Mouse (Mus musculus) CD4-positive, CD25-positive, alpha-beta regulatory T cell, adult 2 months (primary cell): Measurements from ENCODE around the gene Uhmk1.
"Not testable (repeated sequence)": the region's sequence is repeated elsewhere in the genome, so short reads cannot be mapped to it uniquely, and the experiment has no call there.

Source experiments
- DNase-seq: peaks from one replicate; pipeline ENCODE4 v3.0.0-alpha.2; 2012; ENCODE audit warnings: low read depth, low spot score

Gene Uhmk1

DNA sequence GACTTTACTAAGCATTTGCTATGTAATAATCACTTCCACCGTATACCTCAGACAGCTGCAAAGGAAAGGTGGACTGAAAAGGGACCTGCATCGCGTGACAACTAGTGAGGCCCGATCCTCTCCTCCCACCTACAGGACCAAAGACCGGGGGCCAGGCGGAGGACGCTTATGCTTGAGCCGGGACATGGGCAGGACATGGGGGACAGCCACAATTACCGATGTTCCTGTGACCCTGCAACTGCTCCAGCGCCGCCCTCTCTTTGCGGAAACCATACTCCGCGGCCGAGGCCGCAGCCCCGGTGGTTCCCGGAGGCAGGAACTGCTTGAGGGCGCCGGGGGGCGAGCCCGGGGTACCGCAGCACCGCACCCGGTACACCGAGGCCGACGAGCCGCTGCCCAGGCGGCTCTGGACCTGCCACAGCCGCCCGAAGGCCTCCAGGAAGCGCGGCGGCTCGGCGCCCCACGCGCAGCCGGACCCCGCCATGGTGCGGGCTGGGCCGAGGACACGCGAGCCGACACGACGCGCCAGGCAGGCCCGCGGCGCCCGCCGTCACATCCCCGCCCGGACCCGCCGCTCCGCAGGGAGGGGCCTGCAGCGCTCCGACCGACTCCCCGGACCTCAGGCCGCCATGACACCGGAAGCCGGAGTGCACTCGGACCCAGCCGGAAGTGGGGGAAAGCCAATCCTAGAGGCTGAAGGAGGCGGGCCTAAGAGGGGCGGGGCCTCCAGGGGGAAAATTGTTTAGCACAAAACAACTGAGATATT lies at the start of gene Uhmk1:
Gene Uhmk1 (minus strand): TSS at position 641 of the 766 bp plus-strand sequence.
- DNase-seq: peak; percentile 91

DNA sequence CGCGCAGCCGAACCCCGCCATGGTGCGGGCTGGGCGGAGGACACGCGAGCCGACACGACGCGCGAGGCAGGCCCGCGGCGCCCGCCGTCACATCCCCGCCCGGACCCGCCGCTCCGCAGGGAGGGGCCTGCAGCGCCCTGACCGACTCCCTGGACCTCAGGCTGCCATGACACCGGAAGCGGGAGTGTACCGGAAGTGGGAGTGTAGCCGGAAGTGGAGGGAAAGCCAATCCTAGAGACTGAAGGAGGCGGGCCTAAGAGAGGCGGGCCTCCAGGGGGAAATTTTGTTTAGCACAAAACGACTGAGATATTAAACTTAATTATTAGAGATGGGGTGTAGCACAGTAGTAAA lies 40.3 kb upstream of the Uhmk1 start:
- peak; percentile 86 for DNase-seq

DNA sequence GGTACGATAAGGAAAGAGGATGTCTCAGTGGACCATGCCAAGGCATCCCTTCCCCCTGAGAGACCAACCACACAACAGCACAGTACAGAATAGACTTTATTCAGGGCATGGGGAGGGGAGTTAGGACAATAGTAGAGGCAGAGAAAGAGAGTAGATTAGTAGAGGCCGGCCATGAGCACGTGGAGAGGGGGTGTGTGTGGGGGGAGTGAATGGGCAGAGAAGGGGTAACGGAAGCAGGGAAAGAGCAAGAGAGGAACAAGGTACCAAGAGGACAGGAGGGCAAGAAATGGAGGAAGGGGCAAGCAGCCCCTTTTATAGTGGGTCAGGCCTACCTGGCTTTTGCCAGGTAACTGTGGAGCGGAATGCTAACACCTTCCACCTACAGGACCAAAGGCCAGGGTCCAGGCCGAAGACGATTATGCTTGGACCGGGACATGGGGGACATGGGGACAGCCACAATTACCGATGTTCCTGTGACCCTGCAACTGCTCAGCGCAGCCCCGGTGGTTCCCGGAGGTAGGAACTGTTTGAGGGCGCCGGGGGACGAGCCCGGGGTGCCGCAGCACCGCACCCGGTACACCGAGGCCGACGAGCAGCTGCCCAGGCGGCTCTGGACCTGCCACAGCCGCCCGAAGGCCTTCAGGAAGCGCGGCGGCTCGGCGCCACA lies 39.8 kb upstream of the Uhmk1 start:
- no peak for DNase-seq

DNA sequence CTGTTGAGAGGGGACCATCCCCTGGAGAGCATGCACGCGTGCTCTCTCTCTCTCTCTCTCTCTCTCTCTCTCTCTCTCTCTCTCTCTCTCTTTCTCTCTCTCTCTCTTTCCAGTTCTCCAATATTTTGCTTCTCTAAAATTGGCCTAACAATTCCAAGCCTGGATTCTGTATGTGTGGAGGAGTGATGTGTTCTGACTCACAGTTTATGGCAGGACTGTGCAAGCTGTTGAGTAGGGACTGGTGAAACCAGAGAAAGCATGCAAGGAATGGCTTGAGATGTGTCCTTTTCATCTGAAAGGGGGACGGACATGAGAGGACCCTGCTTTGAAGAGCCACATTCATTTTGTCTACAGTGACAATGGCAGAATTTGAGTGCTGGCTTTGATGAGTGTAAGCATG lies 29.8 kb upstream of the Uhmk1 start:
- DNase-seq: no peak

DNA sequence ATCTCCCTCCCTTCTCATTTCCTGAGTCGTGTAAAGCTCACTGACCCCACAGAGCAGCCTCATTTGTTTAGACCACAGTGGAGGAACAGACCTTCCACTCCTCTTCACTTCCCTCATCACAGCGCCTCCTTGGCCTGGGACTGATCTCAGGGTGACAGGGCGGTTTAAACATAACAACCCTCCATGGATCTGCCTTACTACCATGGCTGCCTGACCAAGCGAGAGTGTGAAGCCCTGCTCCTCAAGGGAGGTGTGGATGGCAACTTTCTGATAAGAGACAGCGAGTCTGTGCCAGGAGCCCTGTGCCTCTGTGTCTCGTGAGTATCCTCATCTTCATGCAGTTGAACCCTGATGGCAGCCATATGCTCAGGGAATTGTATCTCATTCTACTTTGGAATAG lies 17.5 kb upstream of the Uhmk1 start, which contains the start of gene Sh2d1b2:
Gene Sh2d1b2 (plus strand): TSS at position 62 of the 400 bp plus-strand sequence.
- not testable (repeated sequence) for DNase-seq

DNA sequence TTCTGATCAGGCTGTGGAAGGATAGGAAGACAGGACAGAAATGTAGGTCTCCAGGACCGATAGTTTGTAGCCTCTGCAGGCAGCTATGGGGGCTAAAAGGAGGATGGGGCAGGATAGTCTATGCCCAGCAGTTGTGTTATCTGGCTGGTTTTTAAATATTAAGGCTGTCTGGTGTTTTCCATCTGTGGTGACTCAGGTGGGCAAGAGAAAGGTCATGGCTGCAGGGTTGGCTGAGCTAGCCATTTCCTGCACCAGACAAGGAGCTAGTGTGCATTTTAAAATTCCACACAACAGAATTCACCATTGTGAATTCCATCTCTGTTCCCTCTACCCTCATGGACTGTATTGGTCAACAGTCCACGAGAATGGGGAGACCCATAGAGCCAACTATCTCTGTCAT lies 8.1 kb upstream of the Uhmk1 start:
- DNase-seq: no peak

DNA sequence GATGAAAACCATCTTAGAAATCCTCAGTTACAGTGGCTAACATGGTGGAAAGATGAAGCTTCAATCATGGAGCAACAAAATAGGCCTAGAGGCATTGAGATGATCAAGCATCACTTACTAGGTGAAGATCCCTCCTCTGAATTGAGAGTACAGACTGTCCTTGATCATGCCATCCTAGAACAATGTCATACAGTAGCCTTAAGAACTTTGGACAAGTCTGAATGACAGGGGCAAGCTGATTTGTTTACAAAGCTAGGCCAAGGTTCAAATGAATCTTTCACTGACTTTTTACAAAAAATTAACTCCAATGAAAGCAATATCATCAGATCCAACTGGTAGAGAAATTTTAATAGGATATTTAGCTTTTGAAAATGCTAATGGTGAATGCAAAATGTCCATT lies 5.2 kb upstream of the Uhmk1 start:
- DNase-seq: no peak

DNA sequence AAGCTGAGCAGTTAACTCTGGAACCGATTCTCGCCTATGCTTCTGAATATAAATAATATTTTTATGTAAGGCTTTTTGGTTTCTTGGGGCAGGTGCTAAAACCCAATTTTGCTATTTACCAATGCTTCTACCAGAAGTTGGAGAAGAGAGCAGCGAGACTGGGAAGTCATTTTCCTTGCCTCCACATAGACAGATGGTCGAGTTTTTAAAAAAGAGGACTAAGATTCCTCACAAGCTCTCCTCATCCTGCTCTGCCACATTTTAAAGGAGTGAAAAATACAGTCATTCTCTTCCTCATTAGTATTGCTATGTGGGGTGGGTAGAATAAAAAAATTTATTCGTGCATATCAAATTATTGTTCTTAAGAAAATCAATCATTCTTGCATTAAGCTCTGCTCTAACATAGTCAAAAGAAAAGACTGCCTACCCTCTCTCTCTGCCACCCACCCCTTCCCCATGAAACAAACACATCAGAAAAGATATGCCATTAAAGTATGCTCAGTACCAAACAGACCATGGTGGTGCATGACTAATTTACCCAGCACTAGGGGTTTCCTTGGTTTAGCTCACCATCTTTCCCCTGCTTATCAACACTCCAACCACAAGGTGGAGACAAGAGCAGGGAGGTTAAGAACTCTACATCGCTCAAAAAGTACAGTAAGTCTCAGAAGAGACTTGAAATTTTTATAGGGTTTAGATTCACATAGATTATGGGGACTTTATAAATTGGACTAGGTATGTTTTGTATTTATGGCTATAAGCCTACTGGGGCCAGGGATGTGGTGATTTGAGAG lies 3.1 kb upstream of the Uhmk1 start:
- DNase-seq: peak; percentile 73

DNA sequence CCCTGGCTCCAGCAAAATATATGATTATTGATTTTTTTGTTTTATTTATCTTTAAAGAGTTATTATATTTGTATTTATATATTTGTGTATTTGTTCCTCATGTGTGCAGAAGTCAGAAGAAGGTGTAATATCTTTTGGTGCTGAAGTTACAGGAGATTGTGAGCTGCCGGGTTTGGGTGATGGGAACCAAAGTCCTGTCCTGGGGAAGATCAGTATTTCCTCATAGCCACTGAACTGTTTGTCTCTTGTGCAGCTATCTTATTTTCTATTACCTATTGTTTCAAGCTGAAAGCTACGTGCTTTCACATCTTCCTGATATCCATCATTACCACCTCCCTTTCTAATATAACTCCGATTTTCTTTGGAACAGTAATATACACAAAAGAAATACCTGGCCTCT lies 393 bp upstream of the Uhmk1 start:
- no peak for DNase-seq

DNA sequence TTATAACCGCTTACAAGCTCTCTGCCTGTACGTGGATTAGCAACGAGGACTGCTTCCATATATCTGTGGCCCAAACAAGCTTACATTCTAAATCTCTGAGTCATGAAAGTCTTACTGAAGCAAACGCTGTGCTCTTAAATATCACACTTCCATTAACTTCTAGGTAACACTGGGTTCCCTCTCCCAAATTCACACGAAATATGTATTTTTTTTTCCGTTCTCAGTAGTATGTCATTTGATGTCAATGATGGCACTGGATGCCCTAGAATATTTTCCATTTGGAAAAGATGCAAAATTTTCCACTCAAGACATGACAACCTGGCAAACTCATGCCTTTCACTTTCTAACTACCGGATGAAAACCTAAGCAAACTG lies 827 bp downstream of the Uhmk1 start:
- no peak for DNase-seq

DNA sequence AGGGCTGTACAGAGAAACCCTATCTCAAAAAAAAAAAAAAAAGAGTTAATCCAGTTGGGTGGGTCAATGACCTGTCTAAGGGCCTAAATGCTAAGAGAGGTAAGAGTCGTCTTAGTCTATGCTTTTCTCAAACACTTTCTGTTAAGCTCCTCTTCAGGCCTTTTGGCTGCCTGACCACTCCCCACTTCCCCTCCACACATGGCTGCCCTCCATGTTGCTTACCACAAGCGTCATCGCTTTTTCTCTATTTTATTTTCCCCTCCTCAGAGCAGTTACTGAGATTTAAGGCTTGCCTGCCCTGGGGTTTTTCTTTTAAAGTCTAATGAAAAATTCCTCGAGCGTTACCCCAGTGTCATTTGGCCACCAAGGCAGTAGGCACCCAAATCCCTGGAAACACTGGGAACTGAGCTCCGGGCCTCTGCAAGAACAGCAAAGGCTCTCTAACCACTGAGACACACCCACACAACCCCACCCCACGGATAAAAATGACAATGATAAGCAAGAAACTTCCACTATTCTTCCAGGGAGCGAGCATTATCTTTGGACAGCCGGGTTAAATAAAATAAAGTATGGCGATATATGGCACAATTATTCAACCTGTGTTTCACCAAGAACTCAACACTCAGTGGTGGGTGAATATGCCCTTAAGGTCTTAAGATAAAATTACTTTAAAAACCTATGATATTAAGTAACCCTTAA lies 1.9 kb downstream of the Uhmk1 start:
- no peak for DNase-seq

DNA sequence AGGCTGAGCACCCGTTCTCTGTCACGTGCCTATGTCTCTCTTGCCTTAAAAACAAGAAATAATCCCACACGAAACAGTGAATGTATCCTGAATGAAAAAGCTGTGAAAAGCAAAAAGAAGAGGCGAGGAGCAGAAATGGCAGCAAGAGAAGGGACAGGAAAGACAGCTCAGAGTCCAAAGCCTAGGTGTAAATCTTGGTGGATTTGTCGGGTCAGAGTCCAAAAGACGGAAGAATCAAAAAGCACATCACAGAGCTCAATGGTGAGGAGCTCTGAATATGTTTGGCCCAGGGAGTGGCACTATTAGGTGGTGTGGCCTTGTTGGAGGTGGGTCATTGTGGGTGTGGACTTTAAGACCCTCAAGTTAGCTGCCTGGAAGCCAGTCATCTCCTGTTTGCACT lies 8.8 kb downstream of the Uhmk1 start:
- DNase-seq: no peak

DNA sequence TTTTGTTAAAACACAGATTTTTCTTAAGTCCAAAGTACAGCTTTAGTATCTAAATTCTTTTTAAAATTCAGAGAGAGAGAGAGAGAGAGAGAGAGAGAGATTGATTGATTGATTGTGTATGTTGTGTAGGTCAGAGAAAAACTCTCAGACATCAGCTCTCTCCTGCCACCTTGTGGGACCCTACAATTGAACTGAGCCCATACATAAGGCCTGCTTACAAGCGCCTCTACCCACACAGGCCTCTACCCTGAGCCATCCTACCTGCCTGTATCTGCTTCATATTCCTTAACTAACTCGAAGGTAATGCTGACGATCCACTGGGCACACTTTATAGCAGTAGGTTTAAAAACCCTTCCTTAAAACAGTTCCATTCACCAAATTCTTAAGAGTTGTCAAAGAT lies 14.8 kb downstream of the Uhmk1 start:
- peak; percentile 63 for DNase-seq

DNA sequence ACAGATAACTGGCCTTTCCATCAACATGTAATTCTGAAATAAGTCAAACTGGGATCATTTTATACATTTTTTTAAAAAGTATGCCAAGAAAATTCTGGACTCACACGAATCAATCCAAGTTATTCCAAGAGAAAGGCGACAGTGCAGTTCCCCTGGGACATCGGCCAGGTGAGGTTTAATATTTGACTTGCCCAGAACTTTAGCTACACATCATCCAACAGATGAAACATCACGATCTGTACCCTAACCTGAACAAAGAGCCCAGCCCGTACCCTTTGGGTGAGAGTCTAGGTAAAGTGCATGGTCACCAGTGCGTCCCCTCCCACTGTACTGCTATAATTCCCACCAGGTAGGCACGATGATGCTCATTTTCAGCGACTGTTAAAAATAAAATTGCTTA lies 19.0 kb downstream of the Uhmk1 start:
- DNase-seq: no peak

DNA sequence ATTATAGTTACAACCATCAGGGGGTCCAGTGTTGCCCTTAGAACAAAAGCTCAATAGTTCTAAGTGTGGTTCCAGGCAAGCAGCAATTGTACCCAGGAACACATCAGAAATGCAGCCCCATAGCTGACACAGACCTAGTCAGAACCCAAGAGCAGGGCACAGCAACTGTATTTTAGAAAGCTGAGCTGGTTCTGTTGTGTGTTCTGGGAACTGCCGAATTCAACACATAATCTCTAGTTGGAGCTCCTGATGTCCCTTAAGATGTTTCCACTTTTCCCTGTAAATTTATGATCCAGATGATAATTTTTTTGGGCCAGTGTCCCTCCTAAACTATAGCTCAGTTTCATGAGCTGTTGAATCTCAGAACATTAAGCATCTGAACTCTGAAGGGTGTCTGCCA lies 23.3 kb downstream of the Uhmk1 start:
- DNase-seq: no peak

DNA sequence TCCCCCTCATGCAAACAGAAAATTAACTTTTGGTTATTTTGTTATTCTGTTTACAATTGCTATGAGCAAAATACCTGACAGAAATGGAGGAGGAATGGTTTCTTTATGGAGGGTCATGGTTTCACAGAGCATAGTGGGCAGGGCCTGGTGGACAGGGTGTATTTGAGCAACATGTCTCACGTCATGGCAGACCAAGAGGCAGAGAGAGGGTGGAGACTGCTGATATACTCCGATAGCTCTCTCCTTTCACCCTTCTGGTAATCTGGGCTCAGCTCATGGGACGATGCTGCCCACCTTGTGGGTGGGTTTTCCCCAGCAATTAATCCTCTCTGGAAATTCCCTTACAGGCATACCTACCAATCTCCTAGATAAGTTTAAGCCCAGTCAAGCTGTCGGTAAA lies 25.0 kb downstream of the Uhmk1 start:
- DNase-seq: no peak

DNA sequence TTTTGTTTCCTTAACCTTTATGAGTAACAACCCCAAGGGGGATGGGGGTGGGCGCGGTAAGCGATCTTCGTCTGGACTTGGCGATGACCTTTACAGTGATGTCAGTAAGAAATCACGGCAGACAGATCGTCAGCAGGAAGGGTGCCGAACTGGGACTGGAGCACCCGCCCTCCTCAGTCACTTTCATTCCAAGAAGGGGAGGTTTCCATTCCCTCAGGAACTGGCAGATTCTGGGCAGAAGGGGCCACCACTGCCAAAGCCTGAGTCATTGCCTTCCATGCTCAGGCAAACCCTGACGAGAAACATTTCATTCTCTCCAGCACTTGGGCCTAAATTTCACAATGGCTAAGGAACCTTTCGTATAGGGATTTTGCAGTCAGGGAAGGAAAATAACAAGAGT lies 26.6 kb downstream of the Uhmk1 start:
- no peak for DNase-seq

DNA sequence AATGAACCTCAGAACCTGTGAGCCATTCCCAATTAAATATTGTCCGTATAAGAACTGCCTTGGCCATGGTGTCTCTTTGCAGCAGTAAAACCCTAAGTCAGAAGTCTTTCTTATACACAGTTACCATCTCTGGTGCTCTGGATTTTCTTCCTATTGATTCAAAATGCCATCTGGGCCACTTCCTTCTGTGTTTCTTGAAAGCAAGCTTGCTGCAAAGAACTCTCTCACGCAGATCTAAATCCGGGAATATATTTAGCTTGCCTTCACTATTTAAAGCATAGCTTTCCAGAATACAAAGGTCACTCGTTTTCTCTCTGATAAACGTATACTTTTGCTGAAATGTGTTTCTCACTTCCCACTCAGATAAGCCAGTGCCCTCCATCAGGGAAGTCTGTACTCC lies 28.7 kb downstream of the Uhmk1 start:
- DNase-seq: no peak

DNA sequence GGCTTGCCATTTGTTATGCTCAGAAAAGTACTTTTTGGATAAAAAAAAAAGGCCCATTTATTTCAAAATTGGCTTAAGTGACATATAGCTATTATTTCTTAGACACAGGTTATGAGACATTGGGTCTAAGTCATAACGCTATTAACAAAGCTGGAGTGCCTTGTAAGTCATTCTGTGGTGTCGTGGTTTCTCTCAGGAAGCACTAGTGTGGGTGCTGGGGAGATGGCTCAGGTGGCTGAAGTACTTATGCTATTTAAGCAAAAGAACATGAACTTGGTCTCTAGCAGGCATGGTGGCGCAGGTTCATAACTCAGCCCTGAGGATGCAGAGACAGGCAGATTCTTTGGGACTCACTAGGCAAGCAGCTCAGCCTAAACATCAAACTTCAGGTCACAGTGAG lies 30.1 kb downstream of the Uhmk1 start:
- no peak for DNase-seq

DNA sequence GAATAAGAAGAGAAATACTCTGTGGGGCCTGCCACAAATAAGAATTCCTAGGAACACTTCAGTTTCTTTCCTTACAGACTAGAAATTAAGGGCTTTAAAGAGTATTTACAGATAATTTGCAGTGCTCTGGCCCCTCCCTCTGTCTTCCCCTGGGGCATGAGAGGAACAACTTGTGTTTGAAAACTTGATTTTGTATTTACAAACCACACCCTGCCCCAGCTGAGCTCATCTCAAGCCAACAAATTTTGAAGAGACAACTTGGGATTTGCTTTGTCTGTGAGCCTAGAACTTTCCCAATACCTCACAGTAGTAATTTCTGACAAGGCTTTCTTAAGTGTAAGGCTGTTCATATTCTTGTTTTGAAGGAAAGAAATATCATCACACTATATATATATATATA lies 32.5 kb downstream of the Uhmk1 start:
- no peak for DNase-seq

DNA sequence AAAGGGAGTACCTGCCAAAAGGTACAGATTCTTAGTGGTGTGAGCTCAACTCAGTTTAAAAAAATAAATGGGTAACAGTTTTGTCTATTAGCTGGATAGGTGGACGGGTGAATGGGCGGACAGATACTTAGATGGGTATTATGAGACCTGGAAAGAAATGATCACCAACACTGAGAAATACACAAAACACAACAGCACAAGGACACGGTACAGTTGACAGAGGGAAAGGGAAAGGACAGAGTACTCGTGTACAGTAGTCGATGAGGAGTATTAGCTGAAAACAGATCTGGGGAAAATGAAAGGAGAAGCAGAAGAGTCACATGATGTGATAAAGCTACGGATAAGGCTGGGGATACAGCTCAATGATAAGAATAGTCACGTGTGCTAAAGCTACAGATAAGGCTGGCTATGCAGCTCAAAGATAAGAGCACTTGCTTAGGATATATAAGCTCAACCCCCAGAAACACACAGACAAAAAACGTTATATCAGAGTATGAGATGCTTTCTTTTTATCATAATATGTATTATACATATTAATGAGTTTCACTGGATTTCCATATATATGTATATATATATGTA lies 38.4 kb downstream of the Uhmk1 start:
- no peak for DNase-seq

DNA sequence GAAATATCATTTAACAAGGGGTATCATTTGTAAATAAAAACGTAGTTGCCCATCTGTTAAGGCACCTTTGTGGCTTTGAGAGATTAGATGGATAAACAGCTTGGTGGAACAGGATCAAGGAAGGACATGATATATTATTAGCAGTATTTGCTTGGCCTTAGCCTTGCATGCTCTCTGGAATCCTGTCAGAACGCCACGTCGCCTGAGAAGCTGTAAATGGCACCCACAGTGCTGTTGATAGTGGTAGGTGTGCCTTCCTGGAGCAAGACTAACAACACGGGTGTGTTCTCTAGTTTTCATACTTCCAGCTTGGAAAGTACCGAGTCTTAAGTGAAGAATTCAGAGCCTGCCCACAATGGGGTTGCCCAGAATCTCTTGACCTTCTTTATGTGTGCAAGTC lies 39.3 kb downstream of the Uhmk1 start:
- peak; percentile 19 for DNase-seq
